Mouse (Mus musculus): Measurements from ENCODE around the gene Olfr1111.

DNA sequence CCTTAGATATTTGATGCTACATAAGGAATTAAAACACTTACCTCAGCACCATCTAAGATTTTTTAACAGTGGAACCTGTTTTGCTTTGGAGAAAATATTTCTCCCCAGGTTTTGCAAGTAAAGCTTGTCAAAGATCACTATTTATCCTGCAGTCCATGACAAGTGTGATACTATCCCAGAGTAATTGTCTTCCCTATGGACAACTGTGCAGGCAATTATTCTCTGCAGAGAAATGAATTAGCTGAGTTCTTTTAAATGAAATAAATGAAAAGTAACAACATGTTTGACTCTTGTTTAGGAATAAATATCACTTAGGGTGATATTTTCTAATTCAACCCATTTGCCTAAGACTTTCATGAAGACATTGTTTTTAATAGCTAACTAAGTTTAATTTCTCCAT, at the start of gene Olfr1111:
- no peak for TF ChIP-seq CTCF (IDR thresholded peaks at IDR 0.05; ENCODE audit: low read depth, low read length)
- no peak for TF ChIP-seq POLR2A (IDR thresholded peaks at IDR 0.05; ENCODE audit: borderline replicate concordance, low read depth, low read length)
